Mouse (Mus musculus) liver, adult 2 months (tissue): Measurements from ENCODE around the gene Olfr1394.
"Not testable (repeated sequence)": the region's sequence is repeated elsewhere in the genome, so short reads cannot be mapped to it uniquely, and the experiment has no call there.

Experiments used
- CTCF ChIP-seq: fragments of 200-500 bp; IDR thresholded peaks from 2 replicates; pipeline ENCODE4 v1.5.1; 2011; ENCODE audit warnings: low read depth, low read length, control low read depth
- POLR2A ChIP-seq: fragments of 200-500 bp; IDR thresholded peaks from 2 replicates; pipeline ENCODE4 v1.6.1; 2011; ENCODE audit warnings: low read length, control low read depth; ENCODE audit not compliant: insufficient read depth; ENCODE audit errors: extremely low read depth

- not testable (repeated sequence) for TF ChIP-seq CTCF, POLR2A
These were observed 40.6 kb downstream of the Olfr1394 start for GRCm38 (mm10) chr11:49194771-49195170.
